Mouse (Mus musculus) MEL (cell line): Measurements from ENCODE around the gene Trem3. TPM values are rescaled to one million over a fixed set of nuclear protein-coding genes. Genes with fewer than 3 reads are reported as not detected.

Source experiments
- DNase-seq: peaks from one replicate; pipeline ENCODE4 v3.0.0; 2011; ENCODE audit warnings: low read depth, low spot score
- H3K27ac ChIP-seq: 2 replicates; pipeline ENCODE4 v1.5.1; 2012; ENCODE audit warnings: low read depth, mild to moderate bottlenecking, control low read depth, low read length, moderate library complexity; ENCODE audit not compliant: control insufficient read depth
- H3K27me3 ChIP-seq, 2 experiments: fragments of 150-350 bp in 1 of 2; sonication (generic) in 1 of 2; 2 replicates each; pipeline ENCODE4 v1.6.1; 2012; ENCODE audit warnings: low read length in 2 of 2, mild to moderate bottlenecking in 2 of 2, improper control_type of control experiment in 1 of 2, moderate library complexity in 1 of 2; ENCODE audit not compliant: insufficient read depth in 2 of 2, control insufficient read depth in 1 of 2
- H3K36me3 ChIP-seq, 2 experiments: 2 replicates each; pipeline ENCODE4 v1.6.1; 2012 to 2014; ENCODE audit warnings: low read length in 2 of 2, improper control_type of control experiment in 1 of 2, inconsistent platforms in 1 of 2, mild to moderate bottlenecking in 1 of 2; ENCODE audit not compliant: insufficient read depth in 2 of 2, control insufficient read depth in 1 of 2
- H3K4me1 ChIP-seq, 2 experiments: fragments of 150-350 bp in 1 of 2; sonication (generic) in 1 of 2; 2 replicates each; pipeline ENCODE4 v1.6.1; 2012; ENCODE audit warnings: low read length in 2 of 2, improper control_type of control experiment in 1 of 2, mild to moderate bottlenecking in 1 of 2; ENCODE audit not compliant: insufficient read depth in 2 of 2, control insufficient read depth in 1 of 2
- H3K4me3 ChIP-seq, 2 experiments: fragments of 150-350 bp in 1 of 2; sonication (generic) in 1 of 2; 2 replicates each; pipeline ENCODE4 v1.5.1; 2012; ENCODE audit warnings: low read depth in 2 of 2, low read length in 2 of 2, mild to moderate bottlenecking in 2 of 2, moderate library complexity in 2 of 2, control low read depth in 1 of 2, improper control_type of control experiment in 1 of 2; ENCODE audit not compliant: control insufficient read depth in 1 of 2, insufficient read depth in 1 of 2
- H3K79me2 ChIP-seq: 2 replicates; pipeline ENCODE4 v1.6.1; 2012; ENCODE audit warnings: mild to moderate bottlenecking, low read length, moderate library complexity; ENCODE audit not compliant: control insufficient read depth, poor library complexity, insufficient read depth
- H3K9ac ChIP-seq: 2 replicates; pipeline ENCODE4 v1.6.1; 2012; ENCODE audit warnings: low read depth, mild to moderate bottlenecking, control low read depth, low read length, moderate library complexity; ENCODE audit not compliant: control insufficient read depth, poor library complexity, severe bottlenecking
- H3K9me3 ChIP-seq: fragments of 150-350 bp; sonication (generic); replicated peaks from 2 replicates; pipeline ENCODE4 v1.6.1; 2012; ENCODE audit warnings: mild to moderate bottlenecking, low read length, improper control_type of control experiment, moderate library complexity; ENCODE audit not compliant: insufficient read depth
- CHD1 ChIP-seq: IDR thresholded peaks from 2 replicates; pipeline ENCODE4 v1.6.1; 2012; ENCODE audit warnings: low read depth, mild to moderate bottlenecking, inconsistent platforms, low read length, improper control_type of control experiment
- CHD2 ChIP-seq: IDR thresholded peaks from 2 replicates; pipeline ENCODE4 v1.6.1; 2011; ENCODE audit warnings: low read length, improper control_type of control experiment
- ELF1 ChIP-seq: IDR thresholded peaks from 2 replicates; pipeline ENCODE4 v1.6.1; 2014; ENCODE audit warnings: low read depth, mild to moderate bottlenecking, inconsistent platforms, low read length, improper control_type of control experiment, moderate library complexity
- EP300 ChIP-seq, 2 experiments: IDR thresholded peaks; 2 replicates each; pipeline ENCODE4 v1.6.1; 2011; ENCODE audit warnings: improper control_type of control experiment in 2 of 2, low read length in 2 of 2, low read depth in 1 of 2, mild to moderate bottlenecking in 1 of 2
- GATA1 ChIP-seq: IDR thresholded peaks from 2 replicates; pipeline ENCODE4 v1.6.1; 2011; ENCODE audit warnings: low read depth, low read length, improper control_type of control experiment
- JUND ChIP-seq: IDR thresholded peaks from 2 replicates; pipeline ENCODE4 v1.6.1; 2011; ENCODE audit warnings: low read depth, mild to moderate bottlenecking, improper control_type of control experiment, low read length
- KAT2A ChIP-seq: conservative IDR thresholded peaks from 2 replicates; pipeline ENCODE4 v1.6.1; 2012; ENCODE audit warnings: low read depth, low read length, improper control_type of control experiment, inconsistent platforms
- MAFK ChIP-seq: IDR thresholded peaks from 2 replicates; pipeline ENCODE4 v1.6.1; 2011; ENCODE audit warnings: low read depth, mild to moderate bottlenecking, low read length, improper control_type of control experiment, borderline replicate concordance
- MXI1 ChIP-seq: IDR thresholded peaks from 2 replicates; pipeline ENCODE4 v1.6.1; 2011; ENCODE audit warnings: mild to moderate bottlenecking, low read depth, low read length, improper control_type of control experiment
- MYC ChIP-seq: IDR thresholded peaks from 2 replicates; pipeline ENCODE4 v1.6.1; 2011; ENCODE audit warnings: low read depth, mild to moderate bottlenecking, low read length, improper control_type of control experiment, moderate library complexity
- SMC3 ChIP-seq: IDR thresholded peaks from 2 replicates; pipeline ENCODE4 v1.6.1; 2011; ENCODE audit warnings: low read depth, low read length, improper control_type of control experiment
- TAL1 ChIP-seq: IDR thresholded peaks from 2 replicates; pipeline ENCODE4 v1.6.1; 2012; ENCODE audit warnings: mild to moderate bottlenecking, inconsistent platforms, low read length, moderate library complexity, mixed read lengths
- TBP ChIP-seq: IDR thresholded peaks from 2 replicates; pipeline ENCODE4 v1.8.0; 2011; ENCODE audit warnings: low read depth, low read length, improper control_type of control experiment
- USF1 ChIP-seq: IDR thresholded peaks from 2 replicates; pipeline ENCODE4 v1.6.1; 2014; ENCODE audit warnings: low read depth, mild to moderate bottlenecking, inconsistent platforms, low read length, improper control_type of control experiment, moderate library complexity
- ZKSCAN1 ChIP-seq: IDR thresholded peaks from 2 replicates; pipeline ENCODE4 v1.6.1; 2012; ENCODE audit warnings: low read depth, mild to moderate bottlenecking, inconsistent platforms, low read length, improper control_type of control experiment, moderate library complexity
- ZNF384 ChIP-seq: IDR thresholded peaks from 2 replicates; pipeline ENCODE4 v1.6.1; 2012; ENCODE audit warnings: low read depth, mild to moderate bottlenecking, inconsistent platforms, low read length, improper control_type of control experiment
- polyA plus RNA-seq, 2 experiments: library from polyadenylated mRNA; stranded (reverse) in 1 of 2; unstranded in 1 of 2; fragments of >175 nt in 1 of 2; fragments of >200 nt in 1 of 2; gene quantifications; 2 replicates each; pipeline versions ENCODE4 v1.2.1 to v1.2.4; 2012; ENCODE audit warnings: low replicate concordance in 2 of 2, low read depth in 1 of 2; ENCODE audit not compliant: insufficient read length in 2 of 2, insufficient read depth in 1 of 2, missing spikeins in 1 of 2
- total RNA-seq: library from RNA; depleted of rRNA; stranded (reverse); fragments of 300-350 nt; gene quantifications from 2 replicates; pipeline ENCODE4 v1.2.3, GENCODE M21; 2012

The Trem3 gene
- total and polyA plus RNA-seq, 3 experiments, result not detected

GRCm38 (mm10) chr17:48250631-48251030 is 3.1 kb downstream of the Trem3 start:
- H3K4me3 ChIP-seq, result no peak overlapping the region
- H3K27me3 ChIP-seq, result no peaks in the 10 kb centered on the region; a peak in 2 of 4 replicates
- no peak overlapping the region for H3K27ac ChIP-seq
- H3K4me1 ChIP-seq, result no peaks in the 10 kb centered on the region; a peak in 1 of 4 replicates
- H3K36me3 ChIP-seq, result no peaks in the 10 kb centered on the region
- H3K9ac ChIP-seq, result no peak overlapping the region
- no peak for TF ChIP-seq USF1
- no peak for TF ChIP-seq CHD1
- no peak for TF ChIP-seq TAL1
- TF ChIP-seq ZNF384, result no peak
- TF ChIP-seq MAFK, result no peak
- TF ChIP-seq ELF1, result no peak
- no peak for TF ChIP-seq SMC3
- no peak for TF ChIP-seq MYC
- no peak for TF ChIP-seq TBP
- TF ChIP-seq, all 39 proteins: peak for 0
- H3K9me3 ChIP-seq, result no peaks in the 10 kb centered on the region
- DNase-seq, result peak; percentile 22
- no peaks in the 10 kb centered on the region for H3K79me2 ChIP-seq

DNA sequence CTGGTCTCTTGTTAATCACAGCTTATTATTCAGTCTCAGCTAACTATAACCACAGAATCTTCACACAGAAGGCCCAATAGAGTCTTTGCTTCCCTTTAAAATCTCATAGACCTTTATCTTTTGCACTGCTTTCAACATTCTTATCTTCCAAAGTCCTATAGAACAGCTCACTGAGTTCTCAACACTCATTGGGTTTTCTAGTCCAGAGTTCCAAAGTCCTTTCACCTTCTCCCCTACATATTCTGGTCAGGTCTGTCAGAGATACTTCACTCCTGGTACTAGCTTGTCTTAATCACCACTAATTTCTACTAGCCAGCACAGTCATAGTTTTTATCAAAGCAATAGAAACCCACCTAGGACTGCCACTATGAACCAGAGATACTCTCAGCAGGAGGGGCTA is 9.0 kb downstream of the Trem3 start:
- DNase-seq, result no peak
- Histone ChIP-seq H3K4me1 (no peaks in the 10 kb centered on the region), H3K9me3 (no peaks in the 10 kb centered on the region), H3K27me3 (peaks cover 0 to 2% of the 10 kb centered on the region in 2 experiments; a peak in 3 of 4 replicates), H3K4me3 (no peak overlapping the region), H3K79me2 (no peaks in the 10 kb centered on the region), H3K36me3 (no peaks in the 10 kb centered on the region), H3K9ac (no peak overlapping the region), H3K27ac (no peak overlapping the region)
- TF ChIP-seq ZNF384 (no peak), CHD2 (no peak), ZKSCAN1 (no peak), KAT2A (no peak), MXI1 (no peak), EP300 (IDR thresholded peaks at IDR 0.05; ENCODE audit: low read depth in 1 of 2, low read length in 2 of 2) (no peak), JUND (no peak)

DNA sequence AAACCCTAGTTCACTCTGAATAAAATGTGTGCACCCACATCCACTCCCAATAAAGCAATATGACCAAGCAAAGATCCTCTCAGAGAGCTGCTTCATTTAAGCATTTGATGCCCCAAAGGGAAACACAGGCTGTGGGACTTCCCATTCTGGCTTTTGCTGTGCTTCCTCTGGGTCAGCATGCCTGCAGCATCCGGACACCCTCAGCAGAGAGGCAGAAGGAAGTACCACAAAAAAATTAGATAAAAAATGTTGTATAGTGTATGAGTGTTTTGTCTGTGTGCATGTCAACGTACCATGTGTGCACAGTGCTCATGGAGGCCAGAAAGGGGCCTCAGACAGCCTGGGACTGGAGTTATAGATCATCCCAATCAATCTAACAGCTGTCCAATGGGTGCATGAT is 14.3 kb downstream of the Trem3 start:
- H3K9ac ChIP-seq, result no peak overlapping the region
- no peaks in the 10 kb centered on the region for H3K9me3 ChIP-seq
- H3K4me1 ChIP-seq, result peaks cover 0 to 13% of the 10 kb centered on the region in 2 experiments; a peak in 2 of 4 replicates
- H3K79me2 ChIP-seq, result no peaks in the 10 kb centered on the region
- no peak for DNase-seq
- H3K27ac ChIP-seq, result no peak overlapping the region
- H3K4me3 ChIP-seq, result no peak overlapping the region
- H3K36me3 ChIP-seq, result peaks cover 0 to 8% of the 10 kb centered on the region in 2 experiments; a peak in 2 of 4 replicates
- no peak for TF ChIP-seq GATA1
- H3K27me3 ChIP-seq, result no peaks in the 10 kb centered on the region
